Mouse (Mus musculus) liver, adult 2 months (tissue): ENCODE measurements at regions not wholly inside any gene's neighbourhood (a gene's known extent, or its start where the extent isn't known, plus 50 kb on each side); places are given as distances from the start of the nearest gene placed in this dataset.

Experiments used
- DNase-seq: peaks from one replicate; pipeline ENCODE4 v3.0.0-alpha.2; 2011; ENCODE audit warnings: low read depth, low spot score; ENCODE audit errors: extremely low read depth
- H3K27ac ChIP-seq: fragments of 200-500 bp; replicated peaks from 2 replicates; pipeline ENCODE4 v1.5.1; 2012; ENCODE audit warnings: low read depth, mild to moderate bottlenecking, control low read depth, inconsistent platforms, low read length; ENCODE audit not compliant: insufficient read depth
- H3K27me3 ChIP-seq: fragments of 200-500 bp; 2 replicates; pipeline ENCODE4 v1.6.1; 2012; ENCODE audit warnings: mild to moderate bottlenecking, moderate library complexity, low read length, inconsistent platforms; ENCODE audit not compliant: control insufficient read depth, insufficient read depth
- H3K36me3 ChIP-seq: fragments of 200-500 bp; 2 replicates; pipeline ENCODE4 v1.6.1; 2012; ENCODE audit warnings: low read length, inconsistent platforms; ENCODE audit not compliant: control insufficient read depth, insufficient read depth
- H3K4me1 ChIP-seq: fragments of 200-500 bp; 2 replicates; pipeline ENCODE4 v1.6.1; 2011; ENCODE audit warnings: low read length; ENCODE audit not compliant: control insufficient read depth, insufficient read depth
- H3K4me3 ChIP-seq: fragments of 200-500 bp; 2 replicates; pipeline ENCODE4 v1.5.1; 2011; ENCODE audit warnings: low read depth, mild to moderate bottlenecking, control low read depth, low read length, moderate library complexity; ENCODE audit not compliant: insufficient read depth
- H3K79me2 ChIP-seq: fragments of 200-500 bp; 2 replicates; pipeline ENCODE4 v1.6.1; 2012; ENCODE audit warnings: inconsistent platforms, mild to moderate bottlenecking, low read length, moderate library complexity; ENCODE audit not compliant: control insufficient read depth, insufficient read depth
- H3K9ac ChIP-seq: fragments of 200-500 bp; 2 replicates; pipeline ENCODE4 v1.6.1; 2012; ENCODE audit warnings: low read depth, mild to moderate bottlenecking, control low read depth, inconsistent platforms, low read length
- CTCF ChIP-seq: fragments of 200-500 bp; IDR thresholded peaks from 2 replicates; pipeline ENCODE4 v1.5.1; 2011; ENCODE audit warnings: low read depth, low read length, control low read depth
- POLR2A ChIP-seq: fragments of 200-500 bp; IDR thresholded peaks from 2 replicates; pipeline ENCODE4 v1.6.1; 2011; ENCODE audit warnings: low read length, control low read depth; ENCODE audit not compliant: insufficient read depth; ENCODE audit errors: extremely low read depth
- WGBS: fragments of 180-500 bp; shearing (Covaris S2); methylation state at CpG from one replicate; pipeline ENCODE4 v1.1.7; 2018; 5-methylcytosine and 5-hydroxymethylcytosine counted together

DNA sequence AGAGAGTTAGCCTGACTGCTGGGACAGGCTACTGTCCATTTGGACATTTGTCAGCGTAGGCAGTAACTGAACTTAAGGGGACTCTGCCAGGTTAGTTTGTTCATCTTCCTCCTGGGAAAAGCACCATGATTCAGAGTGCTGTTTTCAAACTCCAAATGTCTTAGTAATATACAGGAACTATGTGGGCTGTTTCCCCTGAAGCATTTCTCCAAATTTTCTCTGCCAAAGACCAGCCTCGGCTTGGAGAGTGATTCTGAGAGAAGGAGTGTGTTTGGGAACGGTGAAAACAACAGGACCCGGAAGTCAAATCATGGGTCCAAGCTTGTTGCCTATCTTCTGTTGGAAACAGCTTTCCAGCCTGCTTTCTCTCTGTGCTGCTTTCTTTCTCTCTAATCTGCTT, 52.1 kb downstream of the Rprm start:
- DNase-seq = no peak
- WGBS = 87% methylated on average over 4 of the region's 4 CpGs

DNA sequence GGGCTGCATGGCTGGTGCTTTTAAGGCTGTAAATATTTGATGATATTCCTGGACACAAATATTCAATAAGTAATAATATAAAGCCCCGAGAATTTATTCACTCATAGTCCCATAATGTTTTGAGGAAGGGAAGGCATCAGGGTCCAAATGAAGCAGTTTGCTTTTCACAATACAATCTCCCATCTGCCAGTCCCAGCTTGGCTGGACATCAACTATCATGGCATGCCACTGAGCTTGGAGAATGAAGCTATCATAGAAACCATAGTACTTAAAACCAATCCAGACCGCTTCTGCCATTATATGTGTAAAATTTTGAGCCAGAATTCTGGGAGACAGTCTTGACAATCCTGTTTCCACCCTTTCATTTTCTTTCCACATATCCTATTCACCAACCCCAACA, 56.5 kb downstream of the Rprm start:
- H3K79me2 ChIP-seq = no peaks in the 10 kb centered on the region

More for the DNA sequence above, 52.1 kb downstream of the Rprm start:
- Histone ChIP-seq H3K27ac (no peak overlapping the region), H3K36me3 (no peaks in the 10 kb centered on the region), H3K9ac (no peak overlapping the region), H3K4me3 (no peak overlapping the region), H3K4me1 (no peaks in the 10 kb centered on the region), H3K27me3 (no peaks in the 10 kb centered on the region), H3K79me2 (no peaks in the 10 kb centered on the region)
- TF ChIP-seq POLR2A (no peak), CTCF (no peak)

DNA sequence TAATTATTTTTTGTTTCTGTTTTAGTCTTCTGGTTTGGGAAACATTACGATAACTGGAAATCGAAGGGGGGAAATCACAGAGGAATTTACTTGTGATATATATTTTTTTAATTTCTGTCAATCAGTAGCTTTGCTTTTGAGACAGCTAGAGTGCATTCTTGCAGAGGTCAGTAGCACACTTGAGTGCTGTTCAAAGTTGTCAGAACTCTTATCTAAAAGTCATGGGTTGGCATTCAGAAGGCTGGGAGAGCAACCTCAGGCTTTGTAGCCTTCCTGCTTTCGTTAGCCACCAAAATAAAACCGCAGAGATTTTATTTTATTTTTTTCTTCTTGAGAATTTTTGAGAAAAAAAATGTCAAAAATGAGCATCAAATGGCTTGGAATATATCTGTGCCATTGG, 62.6 kb downstream of the Rprm start:
- no peaks in the 10 kb centered on the region for H3K36me3 ChIP-seq
- H3K27me3 ChIP-seq = no peaks in the 10 kb centered on the region
- no peak overlapping the region for H3K27ac ChIP-seq
- H3K9ac ChIP-seq = no peak overlapping the region
- no peak for TF ChIP-seq CTCF
- no peak for TF ChIP-seq POLR2A
- no peaks in the 10 kb centered on the region for H3K79me2 ChIP-seq
- H3K4me1 ChIP-seq = no peaks in the 10 kb centered on the region
- WGBS = 75% methylated on average over 4 of the region's 4 CpGs
- no peak overlapping the region for H3K4me3 ChIP-seq
- DNase-seq = no peak

More for the DNA sequence above, 56.5 kb downstream of the Rprm start:
- Histone ChIP-seq H3K4me1 (no peaks in the 10 kb centered on the region), H3K9ac (no peak overlapping the region), H3K27ac (no peak overlapping the region), H3K4me3 (no peak overlapping the region), H3K36me3 (no peaks in the 10 kb centered on the region), H3K27me3 (no peaks in the 10 kb centered on the region)
- WGBS = 76% methylated on average over 2 of the region's 2 CpGs
- TF ChIP-seq POLR2A (no peak), CTCF (no peak)
- DNase-seq = no peak

DNA sequence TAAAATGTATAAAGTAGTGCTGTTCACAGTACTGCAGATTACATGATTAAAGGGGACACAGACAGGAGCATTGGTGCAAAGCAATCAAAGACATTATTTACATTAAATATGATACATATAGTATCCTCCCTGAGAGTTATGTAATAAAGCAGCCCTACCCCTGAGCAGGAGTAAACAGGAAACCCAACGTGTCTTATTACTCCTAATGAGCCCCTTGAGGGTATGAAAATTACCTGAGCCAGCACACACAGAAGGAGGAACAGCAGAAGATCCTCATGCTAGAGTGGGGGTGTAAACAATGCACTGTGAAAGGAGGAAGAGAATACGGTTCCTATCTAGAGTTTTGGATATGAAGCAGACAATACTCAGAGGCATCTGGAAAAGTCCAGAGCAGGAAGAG, 95.2 kb downstream of the Rprm start:
- H3K79me2 ChIP-seq = no peaks in the 10 kb centered on the region
- TF ChIP-seq POLR2A = no peak
- TF ChIP-seq CTCF = no peak

DNA sequence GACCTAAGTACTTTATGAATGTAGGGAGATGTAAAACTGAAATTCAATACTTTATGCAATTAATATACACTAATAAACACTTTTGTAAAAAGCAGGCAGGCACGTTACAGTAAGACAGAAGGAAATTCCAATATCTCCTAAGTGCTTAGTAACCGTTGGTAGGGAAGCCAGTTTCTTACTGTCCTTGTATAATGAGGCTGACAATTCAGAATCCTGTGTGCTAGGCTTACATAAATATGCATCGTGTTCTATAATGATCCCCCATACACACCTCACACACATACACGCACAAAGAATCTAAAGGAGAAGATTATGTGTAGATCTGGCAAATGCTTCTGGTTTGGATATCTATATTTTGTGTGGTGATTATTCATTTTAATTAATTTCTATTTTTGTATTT, 109.6 kb downstream of the Rprm start:
- Histone ChIP-seq H3K79me2 (no peaks in the 10 kb centered on the region), H3K4me1 (no peaks in the 10 kb centered on the region), H3K36me3 (no peaks in the 10 kb centered on the region), H3K27ac (no peak overlapping the region), H3K4me3 (no peak overlapping the region), H3K9ac (no peak overlapping the region), H3K27me3 (no peaks in the 10 kb centered on the region)
- DNase-seq = no peak
- WGBS = 73% methylated on average over 4 of the region's 4 CpGs
- TF ChIP-seq CTCF (no peak), POLR2A (no peak)

More for the DNA sequence above, 95.2 kb downstream of the Rprm start:
- Histone ChIP-seq H3K27ac (no peak overlapping the region), H3K27me3 (no peaks in the 10 kb centered on the region), H3K36me3 (no peaks in the 10 kb centered on the region), H3K9ac (no peak overlapping the region), H3K4me1 (no peaks in the 10 kb centered on the region), H3K4me3 (no peak overlapping the region)
- DNase-seq = no peak
- 48% methylated on average over 2 of the region's 2 CpGs for WGBS

- H3K27ac ChIP-seq = no peak overlapping the region
- no peaks in the 10 kb centered on the region for H3K27me3 ChIP-seq
- H3K79me2 ChIP-seq = no peaks in the 10 kb centered on the region
- TF ChIP-seq CTCF (no peak), POLR2A (no peak)
- WGBS = 72% methylated on average over 1 of the region's 1 CpGs
- H3K4me3 ChIP-seq = no peak overlapping the region
- no peak for DNase-seq
- no peaks in the 10 kb centered on the region for H3K4me1 ChIP-seq
- no peak overlapping the region for H3K9ac ChIP-seq
- no peaks in the 10 kb centered on the region for H3K36me3 ChIP-seq
Observed at GRCm38 (mm10) chr2:53960499-53960898, 124.9 kb downstream of the Rprm start.
